Mouse (Mus musculus) cerebellum, adult 2 months (tissue): ENCODE measurements around the gene Srrm4.

Experiments
- CTCF ChIP-seq: fragments of 200-500 bp; IDR thresholded peaks from 2 replicates; pipeline ENCODE4 v1.5.1; 2011; ENCODE audit warnings: low read depth, mild to moderate bottlenecking, control low read depth, low read length, moderate library complexity, borderline replicate concordance; ENCODE audit not compliant: insufficient read depth
- POLR2A ChIP-seq: fragments of 200-500 bp; IDR thresholded peaks from 2 replicates; pipeline ENCODE4 v1.6.1; 2011; ENCODE audit warnings: low read length, control low read depth, borderline replicate concordance; ENCODE audit not compliant: insufficient read depth

DNA sequence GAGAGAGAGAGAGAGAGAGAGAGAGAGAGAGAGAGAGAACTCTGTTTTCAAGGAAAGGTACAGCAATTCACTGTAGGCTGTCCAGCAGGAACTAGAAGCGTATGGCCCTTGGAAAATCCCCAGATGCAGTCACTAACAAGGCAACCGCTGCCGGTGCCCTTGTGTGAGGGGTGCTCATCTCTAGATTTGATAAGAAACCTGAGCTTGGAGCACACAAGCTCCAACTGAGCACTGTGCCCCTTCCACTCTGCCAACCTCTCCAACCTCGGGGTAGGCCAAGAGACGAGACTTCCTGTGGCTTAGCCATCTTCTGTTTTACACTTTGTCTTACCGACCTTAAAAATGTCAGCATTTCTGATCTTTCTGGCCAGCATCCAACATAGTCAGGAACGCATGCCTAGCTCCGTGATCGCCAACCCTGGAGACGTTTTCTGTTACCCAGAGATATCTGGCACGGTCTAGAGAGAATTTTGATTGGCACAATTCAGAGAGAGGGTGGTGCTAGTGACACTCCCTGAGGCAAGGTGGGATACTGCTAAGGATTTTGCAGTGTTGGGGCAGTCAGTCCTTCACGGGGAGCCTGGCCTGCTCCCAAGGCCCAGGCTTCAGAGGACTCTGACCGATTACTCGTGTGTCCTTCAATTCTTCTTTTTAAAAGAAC, 25.1 kb downstream of the Srrm4 start:
- TF ChIP-seq POLR2A (no peak), CTCF (no peak)
